Mouse (Mus musculus) neural tube, embryonic 13.5 days (tissue): ENCODE results near the gene Tbcel. TPM values are rescaled to one million over a fixed set of nuclear protein-coding genes. Genes with fewer than 3 reads are reported as not detected.

ENCODE experiments used
- ATAC-seq: fragments of 200-750 bp; cut with Nextera tagmentation; 2 replicates; pipeline ENCODE4 v1.8.0; 2017; ENCODE audit warnings: low read depth, mild to moderate bottlenecking, moderate TSS enrichment, moderate library complexity
- H3K27ac ChIP-seq: fragments of 300-500 bp; sonication (generic); replicated peaks from 2 replicates; pipeline ENCODE4 v1.5.1; 2015; ENCODE audit warnings: moderate library complexity, mild to moderate bottlenecking, inconsistent platforms
- H3K27me3 ChIP-seq: fragments of 300-500 bp; sonication (generic); 2 replicates; pipeline ENCODE4 v1.6.1; 2015; ENCODE audit warnings: mild to moderate bottlenecking, inconsistent platforms
- H3K36me3 ChIP-seq: fragments of 300-500 bp; sonication (generic); 2 replicates; pipeline ENCODE4 v1.6.1; 2015; ENCODE audit warnings: mild to moderate bottlenecking, inconsistent platforms
- H3K4me1 ChIP-seq: fragments of 300-500 bp; sonication (generic); replicated peaks from 2 replicates; pipeline ENCODE4 v1.6.1; 2015; ENCODE audit warnings: inconsistent platforms
- H3K4me2 ChIP-seq: fragments of 300-500 bp; sonication (generic); 2 replicates; pipeline ENCODE4 v1.6.1; 2015; ENCODE audit warnings: inconsistent platforms, mild to moderate bottlenecking, moderate library complexity
- H3K4me3 ChIP-seq: fragments of 300-500 bp; sonication (generic); 2 replicates; pipeline ENCODE4 v1.5.1; 2015; ENCODE audit warnings: mild to moderate bottlenecking, inconsistent platforms
- H3K9ac ChIP-seq: fragments of 300-500 bp; sonication (generic); 2 replicates; pipeline ENCODE4 v1.6.1; 2015; ENCODE audit warnings: moderate library complexity, mild to moderate bottlenecking, inconsistent platforms
- H3K9me3 ChIP-seq: fragments of 300-500 bp; sonication (generic); 2 replicates; pipeline ENCODE4 v1.6.1; 2016; ENCODE audit warnings: inconsistent platforms
- WGBS: fragments of 180-500 bp; shearing (Covaris S2); methylation state at CpG from one replicate; pipeline ENCODE4 v1.1.7; 2015; 5-methylcytosine and 5-hydroxymethylcytosine counted together
- polyA plus RNA-seq: library from polyadenylated mRNA; unstranded; fragments of >200 nt; fragmentation: Nextera tagmentation; extraction: Ambion mirVana; gene quantifications from 2 replicates; pipeline ENCODE4 v1.2.1, GENCODE M21; 2015

Tbcel gene
- polyA plus RNA-seq, 1 experiment from 2014 or later = 4.9 TPM

DNA sequence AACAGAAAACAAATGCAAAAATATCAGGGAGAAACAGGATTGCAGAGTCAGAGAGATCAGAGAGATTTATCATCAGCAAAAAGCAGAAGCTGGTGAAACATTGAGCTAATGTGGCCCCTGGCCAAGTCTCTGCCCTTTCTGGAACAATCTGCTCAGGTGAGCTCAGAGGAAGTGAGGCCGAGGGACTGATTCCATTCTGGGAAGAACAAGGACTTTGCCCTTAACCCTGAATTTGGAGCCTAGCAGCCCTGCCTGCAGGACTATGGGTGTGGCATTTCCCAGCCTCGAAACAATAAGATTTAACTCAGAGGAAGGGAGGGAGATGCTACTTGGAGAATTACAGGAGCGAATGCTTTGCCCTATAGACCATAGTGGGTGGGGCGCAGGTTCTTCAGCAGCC is 4.7 kb upstream of the Tbcel start:
- no peak for ATAC-seq

GRCm38 (mm10) chr9:42508235-42508634 is 626 bp upstream of the Tbcel start:
- 78% methylated on average over 7 of the region's 7 CpGs for WGBS
- Histone ChIP-seq H3K27ac (no peak overlapping the region), H3K4me3 (no peak overlapping the region), H3K36me3 (no peaks in the 10 kb centered on the region), H3K4me1 (peaks cover 6% of the 10 kb centered on the region), H3K27me3 (no peaks in the 10 kb centered on the region), H3K9me3 (no peaks in the 10 kb centered on the region), H3K9ac (no peak overlapping the region), H3K4me2 (no peak overlapping the region)
- ATAC-seq = no peak

More for the DNA sequence above, 4.7 kb upstream of the Tbcel start:
- 79% methylated on average over 4 of the region's 4 CpGs for WGBS
- no peak overlapping the region for H3K9ac ChIP-seq
- H3K4me3 ChIP-seq = no peak overlapping the region
- H3K9me3 ChIP-seq = no peaks in the 10 kb centered on the region
- H3K36me3 ChIP-seq = no peaks in the 10 kb centered on the region
- H3K4me1 ChIP-seq = peaks cover 13% of the 10 kb centered on the region
- no peaks in the 10 kb centered on the region for H3K27me3 ChIP-seq
- no peak overlapping the region for H3K27ac ChIP-seq
- H3K4me2 ChIP-seq = no peak overlapping the region

GRCm38 (mm10) chr9:42507022-42507421 is 587 bp downstream of the Tbcel start:
- no peaks in the 10 kb centered on the region for H3K27me3 ChIP-seq
- H3K36me3 ChIP-seq = no peaks in the 10 kb centered on the region
- no peak overlapping the region for H3K4me3 ChIP-seq
- WGBS = 65% methylated on average over 1 of the region's 1 CpGs
- H3K4me2 ChIP-seq = no peak overlapping the region
- no peak overlapping the region for H3K9ac ChIP-seq
- no peak for ATAC-seq
- no peak overlapping the region for H3K27ac ChIP-seq
- no peaks in the 10 kb centered on the region for H3K4me1 ChIP-seq
- H3K9me3 ChIP-seq = no peaks in the 10 kb centered on the region

GRCm38 (mm10) chr9:42504971-42505510 is 2.6 kb downstream of the Tbcel start:
- no peak overlapping the region for H3K4me2 ChIP-seq
- no peak overlapping the region for H3K9ac ChIP-seq
- WGBS = 89% methylated on average over 3 of the region's 3 CpGs
- H3K4me3 ChIP-seq = no peak overlapping the region
- H3K4me1 ChIP-seq = peaks cover 5% of the 10 kb centered on the region; the same call in 1 of the 2 replicates
- H3K27ac ChIP-seq = no peak overlapping the region
- no peaks in the 10 kb centered on the region for H3K36me3 ChIP-seq
- H3K9me3 ChIP-seq = no peaks in the 10 kb centered on the region
- ATAC-seq = no peak
- H3K27me3 ChIP-seq = no peaks in the 10 kb centered on the region

DNA sequence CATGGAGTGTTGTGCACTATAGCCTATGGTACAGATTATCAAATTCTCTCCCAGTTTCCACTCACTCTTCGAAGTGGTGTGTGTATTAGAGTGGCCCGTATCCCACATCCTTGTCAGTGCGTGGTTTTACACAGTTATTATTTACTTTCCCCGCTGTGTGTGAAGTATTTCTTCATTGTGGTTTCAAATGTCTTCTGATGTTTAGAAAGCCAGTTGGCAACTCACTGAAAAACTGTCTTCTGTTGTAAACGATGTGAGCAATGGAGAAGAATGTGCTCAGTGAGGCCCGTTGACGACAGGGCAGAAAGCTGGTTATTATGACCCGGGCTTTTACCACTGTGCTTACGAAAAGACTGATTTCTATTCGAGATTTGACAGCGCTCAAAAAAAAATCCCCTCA is 3.0 kb downstream of the Tbcel start:
- Histone ChIP-seq H3K9me3 (no peaks in the 10 kb centered on the region), H3K4me1 (peaks cover 5% of the 10 kb centered on the region; the same call in 1 of the 2 replicates), H3K27me3 (no peaks in the 10 kb centered on the region), H3K9ac (no peak overlapping the region), H3K36me3 (no peaks in the 10 kb centered on the region), H3K4me2 (no peak overlapping the region), H3K4me3 (no peak overlapping the region), H3K27ac (no peak overlapping the region)
- 72% methylated on average over 11 of the region's 11 CpGs for WGBS
- ATAC-seq = no peak

GRCm38 (mm10) chr9:42503709-42504108 is 3.9 kb downstream of the Tbcel start:
- Histone ChIP-seq H3K36me3 (no peaks in the 10 kb centered on the region), H3K9ac (no peak overlapping the region), H3K27me3 (no peaks in the 10 kb centered on the region), H3K27ac (no peak overlapping the region), H3K9me3 (no peaks in the 10 kb centered on the region), H3K4me1 (peaks cover 5% of the 10 kb centered on the region; the same call in 1 of the 2 replicates), H3K4me2 (no peak overlapping the region), H3K4me3 (no peak overlapping the region)
- WGBS = 88% methylated on average over 4 of the region's 4 CpGs
- no peak for ATAC-seq

- WGBS = 80% methylated on average over 2 of the region's 2 CpGs
Observed at GRCm38 (mm10) chr9:42496296-42496695, 11.3 kb downstream of the Tbcel start.

GRCm38 (mm10) chr9:42491780-42492179 is 15.8 kb downstream of the Tbcel start:
- H3K9me3 ChIP-seq = peaks cover 9% of the 10 kb centered on the region
- no peak overlapping the region for H3K27ac ChIP-seq
- no peak overlapping the region for H3K4me3 ChIP-seq
- WGBS = 86% methylated on average over 9 of the region's 9 CpGs
- no peak overlapping the region for H3K9ac ChIP-seq
- no peak for ATAC-seq
- H3K4me2 ChIP-seq = no peak overlapping the region
- H3K4me1 ChIP-seq = peaks cover 10% of the 10 kb centered on the region
- no peaks in the 10 kb centered on the region for H3K27me3 ChIP-seq
- H3K36me3 ChIP-seq = no peaks in the 10 kb centered on the region

More at GRCm38 (mm10) chr9:42496296-42496695, 11.3 kb downstream of the Tbcel start:
- no peaks in the 10 kb centered on the region for H3K27me3 ChIP-seq
- H3K36me3 ChIP-seq = no peaks in the 10 kb centered on the region
- no peak overlapping the region for H3K9ac ChIP-seq
- no peak overlapping the region for H3K27ac ChIP-seq
- H3K4me2 ChIP-seq = no peak overlapping the region
- H3K9me3 ChIP-seq = peaks cover 14% of the 10 kb centered on the region
- no peak overlapping the region for H3K4me3 ChIP-seq
- ATAC-seq = no peak
- H3K4me1 ChIP-seq = peaks cover 2% of the 10 kb centered on the region; the same call in 1 of the 2 replicates

DNA sequence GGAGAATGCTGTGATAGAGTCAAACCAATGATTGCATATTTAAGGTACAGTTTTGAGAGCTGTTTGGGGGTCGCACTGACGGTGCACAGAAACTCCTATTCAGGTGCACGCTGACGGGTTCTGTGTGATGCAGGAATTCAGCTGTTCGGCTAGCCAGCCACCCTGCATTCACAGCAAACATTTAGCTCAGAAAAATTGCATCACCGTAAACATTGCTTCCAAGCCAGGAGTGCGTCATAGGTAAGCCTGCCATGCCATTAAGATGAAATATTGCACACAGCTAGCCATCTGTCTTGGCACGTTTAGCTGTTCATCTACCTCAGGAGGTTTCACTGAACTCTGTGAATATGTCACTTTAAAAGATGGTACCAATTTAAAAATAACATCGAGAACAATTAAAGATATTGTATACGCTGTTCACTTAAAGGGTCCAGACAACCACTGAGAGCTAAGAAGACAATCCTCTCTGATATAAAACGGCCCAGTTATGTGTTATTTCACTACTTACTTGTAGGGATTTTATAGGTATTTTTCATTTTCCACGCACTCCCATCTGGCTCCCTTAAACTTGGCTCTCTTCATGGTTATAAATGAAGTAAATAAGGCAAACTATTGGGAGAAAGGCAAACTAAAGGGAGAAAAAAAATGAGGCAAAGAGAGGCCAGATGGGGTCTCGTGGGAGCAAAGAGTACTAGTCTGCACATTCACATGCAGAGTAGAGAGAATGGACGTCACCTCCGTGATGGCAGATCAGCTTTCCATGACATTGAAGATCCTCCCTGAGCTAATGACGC is 16.8 kb downstream of the Tbcel start:
- Histone ChIP-seq H3K9me3 (no peaks in the 10 kb centered on the region), H3K9ac (no peak overlapping the region), H3K4me2 (no peak overlapping the region), H3K4me3 (no peak overlapping the region), H3K27me3 (no peaks in the 10 kb centered on the region), H3K36me3 (no peaks in the 10 kb centered on the region), H3K4me1 (peaks cover 10% of the 10 kb centered on the region), H3K27ac (no peak overlapping the region)
- ATAC-seq = no peak
- 72% methylated on average over 16 of the region's 16 CpGs for WGBS

- H3K27me3 ChIP-seq = no peaks in the 10 kb centered on the region
- H3K9me3 ChIP-seq = no peaks in the 10 kb centered on the region
- ATAC-seq = no peak
- peaks cover 10% of the 10 kb centered on the region for H3K4me1 ChIP-seq
- no peak overlapping the region for H3K4me3 ChIP-seq
- no peaks in the 10 kb centered on the region for H3K36me3 ChIP-seq
- no peak overlapping the region for H3K27ac ChIP-seq
- WGBS = 97% methylated on average over 1 of the region's 1 CpGs
- H3K4me2 ChIP-seq = no peak overlapping the region
- no peak overlapping the region for H3K9ac ChIP-seq
Observed at GRCm38 (mm10) chr9:42488071-42488470, 19.5 kb downstream of the Tbcel start.

- ATAC-seq = no peak
- H3K4me1 ChIP-seq = peaks cover 10% of the 10 kb centered on the region
- H3K4me3 ChIP-seq = no peak overlapping the region
- no peak overlapping the region for H3K27ac ChIP-seq
- no peak overlapping the region for H3K9ac ChIP-seq
- no peaks in the 10 kb centered on the region for H3K9me3 ChIP-seq
- WGBS = 79% methylated on average over 4 of the region's 4 CpGs
- no peaks in the 10 kb centered on the region for H3K36me3 ChIP-seq
- H3K27me3 ChIP-seq = no peaks in the 10 kb centered on the region
- no peak overlapping the region for H3K4me2 ChIP-seq
Observed at GRCm38 (mm10) chr9:42486913-42487312, 20.7 kb downstream of the Tbcel start.

GRCm38 (mm10) chr9:42484667-42485066 is 22.9 kb downstream of the Tbcel start:
- Histone ChIP-seq H3K4me2 (no peak overlapping the region), H3K4me1 (no peaks in the 10 kb centered on the region), H3K9me3 (no peaks in the 10 kb centered on the region), H3K27me3 (no peaks in the 10 kb centered on the region), H3K9ac (no peak overlapping the region), H3K4me3 (no peak overlapping the region), H3K27ac (no peak overlapping the region), H3K36me3 (no peaks in the 10 kb centered on the region)
- ATAC-seq = no peak
- WGBS = 96% methylated on average over 1 of the region's 1 CpGs
